Mouse (Mus musculus): Measurements from ENCODE around the gene Tmem131. TPM values are rescaled to one million over a fixed set of nuclear protein-coding genes. Genes with fewer than 3 reads are reported as not detected.

Tmem131 gene
- polyA plus RNA-seq, 1 experiment from 2014 or later: 6.8 TPM

DNA sequence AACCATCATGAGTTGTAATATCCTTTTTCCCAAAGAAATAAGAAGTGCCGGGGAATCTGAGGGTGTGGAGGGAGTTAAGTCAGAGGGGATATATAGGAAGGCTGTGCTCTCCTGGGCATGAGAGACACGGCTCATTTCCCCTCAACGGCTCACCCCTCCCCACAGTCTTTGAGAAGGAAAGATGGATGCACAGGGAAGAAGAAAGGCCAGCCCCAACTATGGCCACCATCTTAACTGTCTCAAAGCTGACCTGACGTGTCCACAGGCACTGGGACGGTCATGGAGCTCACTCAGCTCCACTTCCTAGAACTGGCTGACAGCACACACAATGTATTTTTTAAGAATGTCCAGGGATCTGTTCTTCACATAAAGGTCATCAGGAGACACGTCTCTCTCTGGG lies 91.4 kb downstream of the Tmem131 start:
- H3K4me1 ChIP-seq (replicated peaks; ENCODE audit: control insufficient read depth, insufficient read depth): no peaks in the 10 kb centered on the region
- WGBS: 79% methylated on average over 6 of the region's 6 CpGs
- ATAC-seq (ENCODE audit: low FRiP score, low TSS enrichment) (no peak), DNase-seq (ENCODE audit: low spot score) (no peak)
- H3K36me3 ChIP-seq (ENCODE audit: control insufficient read depth, insufficient read depth, low read length): no peaks in the 10 kb centered on the region
- TF ChIP-seq CTCF (IDR thresholded peaks at IDR 0.05; ENCODE audit: low read depth): no peak
- TF ChIP-seq EP300 (optimal IDR thresholded peaks at IDR 0.05): no peak
- H3K9ac ChIP-seq (ENCODE audit: low read length): no peak overlapping the region
- no peak overlapping the region for H3K4me2 ChIP-seq (replicated peaks; ENCODE audit: low read depth)
- no peak overlapping the region for H3K4me3 ChIP-seq (ENCODE audit: low read depth, low read length)
- H3K27ac ChIP-seq (replicated peaks): no peak overlapping the region
- no peaks in the 10 kb centered on the region for H3K9me3 ChIP-seq (ENCODE audit: control insufficient read depth, low read length)
- H3K27me3 ChIP-seq (ENCODE audit: control insufficient read depth, insufficient read depth, low read length): no peaks in the 10 kb centered on the region

DNA sequence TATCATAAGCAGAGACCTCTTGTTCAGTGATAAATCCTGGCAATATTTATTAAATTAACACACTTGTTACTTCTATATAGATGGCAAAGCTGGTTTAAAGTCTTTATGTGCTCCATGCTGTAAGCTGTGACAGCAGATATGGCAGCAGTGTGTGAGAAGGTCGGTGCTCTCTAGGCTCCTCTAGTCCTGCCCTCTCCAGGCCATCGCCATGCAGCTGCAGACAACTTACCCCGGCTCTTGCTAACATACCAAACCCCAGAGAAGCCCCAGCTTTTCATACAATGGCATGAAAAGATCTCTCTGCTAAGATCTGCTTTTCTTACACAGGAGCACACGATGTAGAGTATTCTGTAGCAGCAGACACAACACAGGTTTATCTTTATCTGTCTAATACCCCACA lies 92.1 kb downstream of the Tmem131 start:
- no peak for TF ChIP-seq EP300 (optimal IDR thresholded peaks at IDR 0.05)
- TF ChIP-seq CTCF (IDR thresholded peaks at IDR 0.05; ENCODE audit: low read depth): no peak
- no peak for ATAC-seq (ENCODE audit: low FRiP score, low TSS enrichment)
- H3K4me1 ChIP-seq (replicated peaks; ENCODE audit: control insufficient read depth, insufficient read depth): no peaks in the 10 kb centered on the region
- no peak overlapping the region for H3K4me3 ChIP-seq (ENCODE audit: low read depth, low read length)
- H3K27ac ChIP-seq (replicated peaks): no peak overlapping the region
- H3K4me2 ChIP-seq (replicated peaks; ENCODE audit: low read depth): no peak overlapping the region
- 80% methylated on average over 4 of the region's 4 CpGs for WGBS
- no peaks in the 10 kb centered on the region for H3K36me3 ChIP-seq (ENCODE audit: control insufficient read depth, insufficient read depth, low read length)
- H3K9me3 ChIP-seq (ENCODE audit: control insufficient read depth, low read length): no peaks in the 10 kb centered on the region
- no peak for DNase-seq (ENCODE audit: low spot score)
- H3K9ac ChIP-seq (ENCODE audit: low read length): no peak overlapping the region
- no peaks in the 10 kb centered on the region for H3K27me3 ChIP-seq (ENCODE audit: control insufficient read depth, insufficient read depth, low read length)

DNA sequence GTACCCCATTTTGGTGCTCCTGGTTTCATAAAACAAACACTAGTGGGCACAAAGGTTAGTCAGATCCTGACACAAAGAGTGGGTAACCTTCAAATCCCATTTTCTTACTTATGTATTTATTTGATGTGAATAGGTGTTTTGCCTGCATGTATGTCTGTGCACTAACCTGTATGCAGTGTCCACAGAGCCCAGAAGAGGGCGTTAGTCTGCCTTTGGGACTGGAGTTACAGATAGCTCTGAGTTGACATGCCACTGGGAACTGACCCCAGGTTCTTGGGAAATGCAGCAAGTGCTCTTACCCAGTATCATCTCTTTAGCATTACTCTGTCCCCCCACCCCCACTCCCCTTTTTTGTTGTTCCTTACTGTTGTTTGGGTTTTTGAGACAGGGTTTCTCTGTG lies 95.4 kb downstream of the Tmem131 start:
- H3K27me3 ChIP-seq (ENCODE audit: control insufficient read depth, insufficient read depth, low read length): no peaks in the 10 kb centered on the region
- no peaks in the 10 kb centered on the region for H3K36me3 ChIP-seq (ENCODE audit: control insufficient read depth, insufficient read depth, low read length)
- no peak for DNase-seq (ENCODE audit: low spot score)
- H3K4me3 ChIP-seq (ENCODE audit: low read depth, low read length): no peak overlapping the region
- H3K4me1 ChIP-seq (replicated peaks; ENCODE audit: control insufficient read depth, insufficient read depth): no peaks in the 10 kb centered on the region
- ATAC-seq (ENCODE audit: low FRiP score, low TSS enrichment): no peak
- TF ChIP-seq CTCF (IDR thresholded peaks at IDR 0.05; ENCODE audit: low read depth): no peak; the same call in 1 of the 2 replicates
- no peak for TF ChIP-seq EP300 (optimal IDR thresholded peaks at IDR 0.05)
- WGBS: 79% methylated on average over 1 of the region's 1 CpGs
- H3K9me3 ChIP-seq (ENCODE audit: control insufficient read depth, low read length): no peaks in the 10 kb centered on the region
- no peak overlapping the region for H3K9ac ChIP-seq (ENCODE audit: low read length)
- H3K27ac ChIP-seq (replicated peaks): no peak overlapping the region
- H3K4me2 ChIP-seq (replicated peaks; ENCODE audit: low read depth): no peak overlapping the region

DNA sequence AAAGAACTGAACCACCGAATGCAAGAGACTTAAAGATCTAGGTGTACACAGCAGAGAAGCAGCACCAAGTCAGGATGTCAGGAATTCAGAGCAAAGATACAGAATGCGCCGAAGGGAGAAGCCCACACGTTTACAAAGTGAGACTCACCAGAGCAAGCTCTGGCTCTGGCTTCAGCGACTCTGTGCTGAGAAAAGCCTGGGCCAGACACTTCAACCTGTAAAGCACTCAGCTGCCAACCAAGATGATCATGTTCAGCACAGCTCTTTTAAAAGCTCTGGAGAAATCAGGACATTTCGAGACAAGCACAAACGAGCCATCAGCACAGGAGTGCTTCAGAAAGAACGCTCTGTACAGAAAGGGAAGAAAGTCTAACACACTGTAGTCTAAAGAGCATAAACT lies 96.2 kb downstream of the Tmem131 start:
- Histone ChIP-seq H3K4me1 (replicated peaks; ENCODE audit: control insufficient read depth, insufficient read depth) (no peaks in the 10 kb centered on the region), H3K36me3 (ENCODE audit: control insufficient read depth, insufficient read depth, low read length) (no peaks in the 10 kb centered on the region), H3K9ac (ENCODE audit: low read length) (no peak overlapping the region), H3K27me3 (ENCODE audit: control insufficient read depth, insufficient read depth, low read length) (no peaks in the 10 kb centered on the region), H3K9me3 (ENCODE audit: control insufficient read depth, low read length) (no peaks in the 10 kb centered on the region), H3K4me3 (ENCODE audit: low read depth, low read length) (no peak overlapping the region), H3K4me2 (replicated peaks; ENCODE audit: low read depth) (no peak overlapping the region), H3K27ac (replicated peaks) (no peak overlapping the region)
- TF ChIP-seq EP300 (optimal IDR thresholded peaks at IDR 0.05) (no peak), CTCF (IDR thresholded peaks at IDR 0.05; ENCODE audit: low read depth) (no peak)
- DNase-seq (ENCODE audit: low spot score): no peak
- no peak for ATAC-seq (ENCODE audit: low FRiP score, low TSS enrichment)
- WGBS: 70% methylated on average over 8 of the region's 8 CpGs

DNA sequence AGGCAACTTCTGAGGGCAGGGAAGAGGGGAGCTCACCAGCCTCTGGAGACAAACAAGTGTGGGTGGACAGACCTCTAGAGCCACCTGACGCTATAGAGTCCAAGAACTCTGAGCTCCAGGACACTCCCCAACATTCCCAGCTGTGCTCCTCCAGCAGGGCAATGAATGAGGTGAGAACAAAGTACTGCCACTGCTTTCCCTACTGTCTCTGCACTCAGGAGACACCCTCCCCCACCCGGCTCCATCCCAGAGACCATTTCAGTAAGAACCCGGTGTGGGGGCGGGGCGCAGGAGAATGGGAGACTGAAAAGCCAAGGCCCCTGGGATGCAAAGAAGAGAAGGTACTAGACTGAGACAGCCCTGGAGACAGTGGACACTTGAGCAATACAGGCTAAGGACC lies 98.4 kb downstream of the Tmem131 start:
- H3K4me3 ChIP-seq (ENCODE audit: low read depth, low read length): no peak overlapping the region
- H3K9me3 ChIP-seq (ENCODE audit: control insufficient read depth, low read length): no peaks in the 10 kb centered on the region
- ATAC-seq (ENCODE audit: low FRiP score, low TSS enrichment) (no peak), DNase-seq (ENCODE audit: low spot score) (no peak)
- H3K27me3 ChIP-seq (ENCODE audit: control insufficient read depth, insufficient read depth, low read length): no peaks in the 10 kb centered on the region
- no peak overlapping the region for H3K27ac ChIP-seq (replicated peaks)
- no peaks in the 10 kb centered on the region for H3K4me1 ChIP-seq (replicated peaks; ENCODE audit: control insufficient read depth, insufficient read depth)
- H3K36me3 ChIP-seq (ENCODE audit: control insufficient read depth, insufficient read depth, low read length): no peaks in the 10 kb centered on the region; the same call in 1 of the 2 replicates
- no peak for TF ChIP-seq CTCF (IDR thresholded peaks at IDR 0.05; ENCODE audit: low read depth)
- TF ChIP-seq EP300 (optimal IDR thresholded peaks at IDR 0.05): no peak
- H3K4me2 ChIP-seq (replicated peaks; ENCODE audit: low read depth): no peak overlapping the region
- WGBS: 41% methylated on average over 5 of the region's 5 CpGs
- no peak overlapping the region for H3K9ac ChIP-seq (ENCODE audit: low read length)

DNA sequence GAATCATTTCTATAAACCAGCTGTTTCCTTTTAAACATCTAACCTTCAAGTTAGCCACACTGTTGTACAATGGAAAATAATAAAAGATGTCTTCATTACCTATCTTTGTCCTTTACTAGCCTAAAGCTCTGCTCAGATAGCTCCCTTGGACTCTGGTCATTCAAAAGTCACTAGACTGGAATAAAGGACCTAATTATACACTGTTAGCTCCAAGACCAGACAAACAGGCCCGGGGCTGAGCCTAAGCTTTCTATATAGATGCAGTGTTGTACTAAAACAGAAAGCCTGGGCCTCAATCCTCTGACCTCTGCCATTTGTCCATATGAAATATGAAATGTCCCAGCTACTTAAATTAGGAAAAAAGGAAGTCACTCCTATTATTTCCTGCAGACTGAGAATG lies 101.7 kb downstream of the Tmem131 start:
- H3K4me2 ChIP-seq (replicated peaks; ENCODE audit: low read depth): no peak overlapping the region
- H3K36me3 ChIP-seq (ENCODE audit: control insufficient read depth, insufficient read depth, low read length): peaks cover 10% of the 10 kb centered on the region
- no peak overlapping the region for H3K9ac ChIP-seq (ENCODE audit: low read length)
- no peaks in the 10 kb centered on the region for H3K27me3 ChIP-seq (ENCODE audit: control insufficient read depth, insufficient read depth, low read length)
- H3K9me3 ChIP-seq (ENCODE audit: control insufficient read depth, low read length): no peaks in the 10 kb centered on the region
- H3K4me3 ChIP-seq (ENCODE audit: low read depth, low read length): no peak overlapping the region
- H3K27ac ChIP-seq (replicated peaks): no peak overlapping the region
- H3K4me1 ChIP-seq (replicated peaks; ENCODE audit: control insufficient read depth, insufficient read depth): no peaks in the 10 kb centered on the region
- 50% methylated on average over 1 of the region's 1 CpGs for WGBS
- DNase-seq (ENCODE audit: low spot score): no peak
- no peak for TF ChIP-seq EP300 (optimal IDR thresholded peaks at IDR 0.05)
- no peak for TF ChIP-seq CTCF (IDR thresholded peaks at IDR 0.05; ENCODE audit: low read depth)
- no peak for ATAC-seq (ENCODE audit: low FRiP score, low TSS enrichment)

Measured in stomach, postnatal 0 days (tissue).